Mouse (Mus musculus): ENCODE data around the gene Slc8a1. TPM values are rescaled to one million over a fixed set of nuclear protein-coding genes. Genes with fewer than 3 reads are reported as not detected.

Slc8a1 gene
- polyA plus RNA-seq, 1 experiment: 3.2 TPM

GRCm38 (mm10) chr17:81579728-81580425 lies 158.3 kb downstream of the Slc8a1 start:
- WGBS: 43% methylated on average over 10 of the region's 10 CpGs
- no peak overlapping the region for H3K4me3 ChIP-seq (replicated peaks; ENCODE audit: control insufficient read depth, low read depth, low read length)
- H3K4me1 ChIP-seq (ENCODE audit: control insufficient read depth, insufficient read depth, low read length): no peaks in the 10 kb centered on the region; the same call in 1 of the 2 replicates
- TF ChIP-seq POLR2A (IDR thresholded peaks at IDR 0.05; ENCODE audit: borderline replicate concordance, control insufficient read depth, low read depth, low read length) (no peak), CTCF (IDR thresholded peaks at IDR 0.05; ENCODE audit: control insufficient read depth, insufficient read depth, low read length) (no peak)
- no peak overlapping the region for H3K27ac ChIP-seq (ENCODE audit: control insufficient read depth, insufficient read depth, low read depth, low read length, poor library complexity)

DNA sequence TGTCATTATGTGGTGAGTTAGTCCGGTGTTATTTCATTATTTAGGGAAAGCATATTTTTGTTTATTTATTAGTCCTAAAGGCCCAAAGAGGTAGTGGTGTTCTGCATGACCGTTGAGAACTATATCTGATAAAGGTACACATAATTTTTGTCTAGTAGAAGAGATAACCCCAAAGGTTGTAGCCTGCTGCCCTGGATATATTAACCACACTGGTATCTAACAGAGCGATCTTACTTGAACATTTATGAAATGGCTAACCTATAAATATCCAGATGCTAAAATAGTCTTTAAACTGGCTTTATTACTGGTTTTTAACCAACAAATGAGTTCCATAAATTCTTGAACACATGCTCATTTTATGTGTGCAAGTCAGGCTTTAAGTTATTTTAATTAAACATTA lies 161.3 kb downstream of the Slc8a1 start:
- Histone ChIP-seq H3K4me1 (ENCODE audit: control insufficient read depth, insufficient read depth, low read length) (no peaks in the 10 kb centered on the region; the same call in 1 of the 2 replicates), H3K27ac (ENCODE audit: control insufficient read depth, insufficient read depth, low read depth, low read length, poor library complexity) (no peak overlapping the region), H3K4me3 (replicated peaks; ENCODE audit: control insufficient read depth, low read depth, low read length) (no peak overlapping the region)
- TF ChIP-seq POLR2A (IDR thresholded peaks at IDR 0.05; ENCODE audit: borderline replicate concordance, control insufficient read depth, low read depth, low read length) (no peak), CTCF (IDR thresholded peaks at IDR 0.05; ENCODE audit: control insufficient read depth, insufficient read depth, low read length) (no peak)
- 68% methylated on average over 3 of the region's 3 CpGs for WGBS

DNA sequence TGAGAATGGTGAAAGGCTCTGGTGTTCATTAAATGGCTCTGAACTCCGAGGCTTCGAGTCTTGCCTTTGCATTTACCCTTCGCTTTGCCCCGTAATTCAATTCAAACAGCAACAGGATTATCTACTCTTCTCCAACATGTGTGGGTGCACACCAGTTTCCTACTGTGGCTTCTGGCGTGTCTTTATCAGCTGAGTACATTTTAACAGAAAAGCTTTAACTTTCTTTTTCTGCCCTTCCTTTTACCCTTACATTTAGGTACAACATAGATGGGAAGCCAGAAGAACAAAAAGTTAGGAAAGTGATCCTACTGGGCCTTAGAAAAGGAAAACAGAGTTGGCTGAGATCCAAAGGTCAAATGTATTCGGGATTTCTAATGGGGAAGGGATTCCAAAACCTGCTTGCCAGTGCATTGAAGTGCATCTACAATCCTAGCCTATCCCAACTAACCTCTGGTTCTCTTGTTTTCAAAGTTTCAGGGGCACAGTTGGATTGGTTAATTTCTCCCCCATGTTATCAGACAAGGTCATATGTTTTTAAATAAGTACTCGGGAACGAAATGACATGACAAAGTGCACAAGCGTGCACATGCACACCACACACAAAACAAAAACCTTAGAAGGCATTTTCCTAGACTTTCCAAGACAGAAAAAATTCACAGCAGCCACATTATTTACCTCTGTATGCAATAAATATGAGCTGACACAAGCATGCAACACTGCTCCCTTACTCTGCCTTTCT lies 172.4 kb downstream of the Slc8a1 start:
- no peak overlapping the region for H3K4me3 ChIP-seq (replicated peaks; ENCODE audit: control insufficient read depth, low read depth, low read length)
- no peaks in the 10 kb centered on the region; the same call in 1 of the 2 replicates for H3K4me1 ChIP-seq (ENCODE audit: control insufficient read depth, insufficient read depth, low read length)
- no peak overlapping the region for H3K27ac ChIP-seq (ENCODE audit: control insufficient read depth, insufficient read depth, low read depth, low read length, poor library complexity)
- WGBS: 28% methylated on average over 9 of the region's 9 CpGs
- TF ChIP-seq CTCF (IDR thresholded peaks at IDR 0.05; ENCODE audit: control insufficient read depth, insufficient read depth, low read length) (no peak), POLR2A (IDR thresholded peaks at IDR 0.05; ENCODE audit: borderline replicate concordance, control insufficient read depth, low read depth, low read length) (no peak)

GRCm38 (mm10) chr17:81554052-81554734 lies 184.0 kb downstream of the Slc8a1 start:
- 61% methylated on average over 6 of the region's 6 CpGs for WGBS
- H3K4me3 ChIP-seq (replicated peaks; ENCODE audit: control insufficient read depth, low read depth, low read length): no peak overlapping the region
- H3K4me1 ChIP-seq (ENCODE audit: control insufficient read depth, insufficient read depth, low read length): no peaks in the 10 kb centered on the region
- TF ChIP-seq POLR2A (IDR thresholded peaks at IDR 0.05; ENCODE audit: borderline replicate concordance, control insufficient read depth, low read depth, low read length) (no peak), CTCF (IDR thresholded peaks at IDR 0.05; ENCODE audit: control insufficient read depth, insufficient read depth, low read length) (no peak)
- H3K27ac ChIP-seq (ENCODE audit: control insufficient read depth, insufficient read depth, low read depth, low read length, poor library complexity): no peak overlapping the region

DNA sequence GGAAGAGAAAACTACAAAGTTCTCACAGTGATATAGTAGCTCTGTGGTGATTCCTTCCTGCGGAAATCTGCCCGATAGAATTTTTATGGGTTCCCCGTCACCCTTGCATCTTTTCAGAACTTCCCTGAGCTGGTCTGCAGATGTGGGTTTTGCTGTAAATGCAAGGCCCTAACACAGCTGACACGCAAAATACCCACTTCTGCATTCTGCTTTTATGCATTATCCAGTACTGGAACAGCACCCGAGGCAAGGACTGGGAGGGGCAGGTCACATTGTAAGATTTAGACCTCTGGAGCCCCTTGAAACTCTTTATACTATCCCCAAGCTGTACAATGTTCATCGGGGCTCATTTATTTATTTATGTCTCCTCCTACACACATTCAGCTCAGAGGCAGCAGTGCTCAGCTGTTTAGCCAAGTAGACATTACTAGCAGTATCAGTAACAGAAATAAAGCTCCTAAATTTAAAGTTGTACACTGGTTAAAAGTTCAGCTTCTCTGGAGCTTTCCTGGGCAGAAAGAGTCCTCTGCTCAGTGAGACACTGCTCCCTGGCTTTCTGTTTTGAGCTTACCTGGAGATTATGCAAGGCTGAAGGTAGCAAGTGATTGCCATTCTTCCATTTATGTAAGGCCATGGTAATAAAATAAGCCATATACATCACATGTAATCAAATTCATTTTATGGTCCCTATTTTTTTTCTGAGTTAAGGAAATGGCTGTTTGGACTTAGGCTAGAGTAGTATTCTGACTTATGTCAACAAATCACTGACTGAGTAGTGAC lies 186.1 kb downstream of the Slc8a1 start:
- 17% methylated on average over 6 of the region's 6 CpGs for WGBS
- no peak overlapping the region for H3K27ac ChIP-seq (ENCODE audit: control insufficient read depth, insufficient read depth, low read depth, low read length, poor library complexity)
- H3K4me3 ChIP-seq (replicated peaks; ENCODE audit: control insufficient read depth, low read depth, low read length): no peak overlapping the region

GRCm38 (mm10) chr17:81550864-81551263 lies 187.3 kb downstream of the Slc8a1 start:
- TF ChIP-seq CTCF (IDR thresholded peaks at IDR 0.05; ENCODE audit: control insufficient read depth, insufficient read depth, low read length) (no peak), POLR2A (IDR thresholded peaks at IDR 0.05; ENCODE audit: borderline replicate concordance, control insufficient read depth, low read depth, low read length) (no peak)
- Histone ChIP-seq H3K4me1 (ENCODE audit: control insufficient read depth, insufficient read depth, low read length) (no peaks in the 10 kb centered on the region), H3K4me3 (replicated peaks; ENCODE audit: control insufficient read depth, low read depth, low read length) (no peak overlapping the region), H3K27ac (ENCODE audit: control insufficient read depth, insufficient read depth, low read depth, low read length, poor library complexity) (no peak overlapping the region)
- WGBS: 86% methylated on average over 3 of the region's 3 CpGs

More for the DNA sequence above, 186.1 kb downstream of the Slc8a1 start:
- H3K4me1 ChIP-seq (ENCODE audit: control insufficient read depth, insufficient read depth, low read length): no peaks in the 10 kb centered on the region
- TF ChIP-seq CTCF (IDR thresholded peaks at IDR 0.05; ENCODE audit: control insufficient read depth, insufficient read depth, low read length): no peak
- no peak for TF ChIP-seq POLR2A (IDR thresholded peaks at IDR 0.05; ENCODE audit: borderline replicate concordance, control insufficient read depth, low read depth, low read length)

DNA sequence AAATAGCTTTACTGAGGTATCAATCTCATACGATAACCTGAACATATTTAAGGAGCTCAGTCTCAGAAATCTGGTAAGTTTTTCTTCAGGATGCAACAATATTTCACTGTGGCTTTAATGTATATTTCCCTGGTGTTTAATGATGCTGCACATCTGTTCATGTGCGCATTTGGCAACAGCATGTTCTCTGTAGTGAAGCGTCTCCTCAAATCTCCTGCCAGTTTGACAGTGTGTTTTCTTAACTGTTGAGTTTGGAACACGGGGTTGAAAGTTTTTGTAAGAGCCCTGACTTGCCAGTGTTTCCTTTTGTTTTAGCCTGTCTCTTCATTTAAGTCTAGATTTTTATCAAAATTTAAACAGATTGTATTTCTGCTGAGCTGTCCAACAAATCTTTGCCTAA lies 190.2 kb downstream of the Slc8a1 start:
- H3K4me3 ChIP-seq (replicated peaks; ENCODE audit: control insufficient read depth, low read depth, low read length): no peak overlapping the region
- H3K27ac ChIP-seq (ENCODE audit: control insufficient read depth, insufficient read depth, low read depth, low read length, poor library complexity): no peak overlapping the region
- 82% methylated on average over 4 of the region's 4 CpGs for WGBS
- TF ChIP-seq CTCF (IDR thresholded peaks at IDR 0.05; ENCODE audit: control insufficient read depth, insufficient read depth, low read length) (no peak), POLR2A (IDR thresholded peaks at IDR 0.05; ENCODE audit: borderline replicate concordance, control insufficient read depth, low read depth, low read length) (no peak)
- no peaks in the 10 kb centered on the region for H3K4me1 ChIP-seq (ENCODE audit: control insufficient read depth, insufficient read depth, low read length)

Measured in bone marrow, adult 2 months (tissue).